Mouse (Mus musculus) T-helper 17 cell (primary cell): ENCODE measurements at regions not wholly inside any gene's neighbourhood (a gene's known extent, or its start where the extent isn't known, plus 50 kb on each side); places are given as distances from the start of the nearest gene placed in this dataset.
"Not testable (repeated sequence)": the region's sequence is repeated elsewhere in the genome, so short reads cannot be mapped to it uniquely, and the experiment has no call there.

Experiments
- in situ Hi-C, 2 experiments: fragments of 300-600 bp; cut with MboI, MseI; formaldehyde crosslinking; loops; 1 replicate in 1 of 2; 2 replicates in 1 of 2; pipeline ENCODE4 v1.15.1; 2025; ENCODE audit warnings: high pct_unique_total_duplicates in 2 of 2

- in situ Hi-C loops, result no loop called here
Observed at GRCm38 (mm10) chr12:14253336-14253735, 101.5 kb upstream of the Fam84a start.

GRCm38 (mm10) chr12:14250124-14250523 lies 98.3 kb upstream of the Fam84a start:
- in situ Hi-C loops, result no loop called here

- in situ Hi-C loops, result not testable (repeated sequence)
Observed at GRCm38 (mm10) chr12:14242720-14243119, 90.9 kb upstream of the Fam84a start.

- in situ Hi-C loops, result no loop called here
Observed at GRCm38 (mm10) chr12:14237699-14238098, 85.8 kb upstream of the Fam84a start.

GRCm38 (mm10) chr12:14235351-14235750 lies 83.5 kb upstream of the Fam84a start:
- in situ Hi-C loops, result no loop called here

GRCm38 (mm10) chr12:14212618-14213017 lies 60.8 kb upstream of the Fam84a start:
- in situ Hi-C loops, result no loop called here

- in situ Hi-C loops, result no loop called here
Observed at GRCm38 (mm10) chr12:14209881-14210280, 58.0 kb upstream of the Fam84a start.

- in situ Hi-C loops, result no loop called here
Observed at GRCm38 (mm10) chr12:14207288-14207687, 55.4 kb upstream of the Fam84a start.

GRCm38 (mm10) chr12:14204491-14204890 lies 52.6 kb upstream of the Fam84a start:
- in situ Hi-C loops, result no loop called here
